21 mouse cellular contexts compared by ENCODE assay signal in genomic region chr5:69844809-69845208, GRCm38 (mm10).
DNase-seq lines count a peak whose midpoint lies in the region; ATAC-seq and TF ChIP-seq lines count a peak whose summit lies in the region.
"Had no signal": no experiment of that assay in that cellular context is flagged by ENCODE, and none has a peak within 500 bp of the region (broad histone marks: within the 10 kb centered on the region; RNA-seq: fewer than 3 reads in every experiment).

No protein-coding gene starts in this region.

- H3K79me2 ChIP-seq in heart, adult 2 months (replicated peaks; ENCODE audit: control insufficient read depth, insufficient read depth, low read length), result no peaks in the 10 kb centered on the region

- no peak overlapping the region for H3K4me3 ChIP-seq in heart, adult 2 months
- no peak overlapping the region for H3K4me3 ChIP-seq in layer of hippocampus, adult 2 months
- H3K4me3 ChIP-seq: embryonic facial prominence, embryonic 15.5 days; erythroblast, embryonic 14.5 days; forebrain, embryonic 10.5 days; hindbrain, embryonic 13.5 days had no signal

- intact Hi-C loops in heart, adult 2 months (cut with DNase I), result loop anchor here (10.0 kb wide), 1 partner anchor 230 kb away; no protein-coding TSS in a partner anchor

- peak; percentile 45 for TF ChIP-seq CTCF in heart, adult 2 months (IDR thresholded peaks at IDR 0.05)
- TF ChIP-seq CTCF in layer of hippocampus, adult 2 months (conservative IDR thresholded peaks at IDR 0.05), result peak; percentile 60

- no peak for TF ChIP-seq POLR2A in heart, adult 2 months (IDR thresholded peaks at IDR 0.05; ENCODE audit: insufficient read depth, low read depth, low read length)

- no peak for ATAC-seq in megakaryocyte progenitor cell, adult 5-6 weeks (replicated peaks; ENCODE audit: poor library complexity)
- ATAC-seq: forebrain, embryonic 14.5 days; hindbrain, postnatal 0 days had no signal

- H3K27me3 ChIP-seq in heart, adult 2 months (ENCODE audit: control insufficient read depth, insufficient read depth, low read length), result no peaks in the 10 kb centered on the region
- H3K27me3 ChIP-seq: CH12.LX; embryonic facial prominence, embryonic 15.5 days; hindbrain, embryonic 13.5 days had no signal

- H3K4me1 ChIP-seq in heart, adult 2 months (ENCODE audit: control insufficient read depth, insufficient read depth, low read length), result no peaks in the 10 kb centered on the region
- H3K4me1 ChIP-seq: embryonic facial prominence, embryonic 15.5 days; forebrain, embryonic 10.5 days; hindbrain, embryonic 13.5 days had no signal

- no peak overlapping the region for H3K9ac ChIP-seq in heart, adult 2 months (ENCODE audit: low read depth, low read length)
- H3K9ac ChIP-seq: embryonic facial prominence, embryonic 15.5 days; hindbrain, embryonic 13.5 days had no signal

- peak; percentile 9 for DNase-seq in adrenal gland, postnatal 10 days
- no peak for DNase-seq in adrenal gland, postnatal 4 days (ENCODE audit: low spot score in 2 of 2)
- DNase-seq in heart, adult 2 months, result no peak
- no peak for DNase-seq in heart, adult 18-20 months
- no peak for DNase-seq in layer of hippocampus, adult 2 months (ENCODE audit: low spot score in 2 of 2)
- no peak for DNase-seq in layer of hippocampus, postnatal 25 days (ENCODE audit: extremely low spot score in 1 of 2, low spot score in 1 of 2)
- DNase-seq: adrenal gland, postnatal 25 days; cerebellum, adult 11 months; cerebellum, adult 9-10 months; cerebellum, postnatal 25 days; gastrocnemius, postnatal 10 days; heart, postnatal 14 days; kidney, adult 2 months had no signal

- WGBS in heart, adult 2 months, result 42% methylated on average over 1 of the region's 1 CpGs

- H3K27ac ChIP-seq in heart, adult 2 months, result no peak overlapping the region
- no peak overlapping the region for H3K27ac ChIP-seq in layer of hippocampus, adult 2 months
- H3K27ac ChIP-seq: embryonic facial prominence, embryonic 15.5 days; forebrain, embryonic 10.5 days; hindbrain, embryonic 13.5 days; hindbrain, postnatal 0 days had no signal

- TF ChIP-seq EP300 in heart, adult 2 months (IDR thresholded peaks at IDR 0.05; ENCODE audit: insufficient read depth, low read depth, low read length), result no peak

- no peaks in the 10 kb centered on the region for H3K36me3 ChIP-seq in heart, adult 2 months (ENCODE audit: control insufficient read depth, insufficient read depth, low read length)
- H3K36me3 ChIP-seq: embryonic facial prominence, embryonic 15.5 days; forebrain, embryonic 10.5 days; hindbrain, embryonic 13.5 days had no signal
